Mouse (Mus musculus): ENCODE measurements around the gene Adamts9. TPM values are rescaled to one million over a fixed set of nuclear protein-coding genes. Genes with fewer than 3 reads are reported as not detected.

Gene Adamts9
- polyA plus RNA-seq, 1 experiment from 2014 or later = 1.9 TPM

DNA sequence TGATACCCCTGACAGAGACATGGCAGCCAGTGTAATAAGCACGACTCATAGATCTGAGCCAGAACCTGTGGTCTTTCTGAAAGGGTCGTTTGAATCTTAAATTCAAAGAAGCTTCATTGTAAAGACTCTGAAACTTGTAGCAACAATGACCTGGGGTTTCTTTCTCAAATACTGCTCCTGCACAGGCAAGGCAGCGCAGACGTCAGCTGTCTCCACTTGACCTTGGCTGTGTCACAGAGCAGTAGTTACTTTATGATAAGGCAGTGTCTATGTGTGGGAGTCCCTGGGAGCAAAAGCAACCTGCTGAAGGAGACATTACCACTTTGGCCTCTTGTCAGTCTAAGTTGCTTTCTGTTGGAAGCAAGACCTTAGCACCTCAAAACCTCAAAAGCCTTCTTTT lies 96.7 kb downstream of the Adamts9 start:
- H3K36me3 ChIP-seq = no peaks in the 10 kb centered on the region
- H3K9me3 ChIP-seq (replicated peaks) = no peaks in the 10 kb centered on the region
- no peak overlapping the region for H3K27ac ChIP-seq (replicated peaks)
- no peak overlapping the region for H3K4me3 ChIP-seq
- 67% methylated on average over 4 of the region's 4 CpGs for WGBS
- H3K27me3 ChIP-seq (ENCODE audit: low read depth, poor library complexity, severe bottlenecking) = no peaks in the 10 kb centered on the region
- H3K4me1 ChIP-seq = peaks cover 13% of the 10 kb centered on the region
- no peak for DNase-seq (ENCODE audit: low spot score)

DNA sequence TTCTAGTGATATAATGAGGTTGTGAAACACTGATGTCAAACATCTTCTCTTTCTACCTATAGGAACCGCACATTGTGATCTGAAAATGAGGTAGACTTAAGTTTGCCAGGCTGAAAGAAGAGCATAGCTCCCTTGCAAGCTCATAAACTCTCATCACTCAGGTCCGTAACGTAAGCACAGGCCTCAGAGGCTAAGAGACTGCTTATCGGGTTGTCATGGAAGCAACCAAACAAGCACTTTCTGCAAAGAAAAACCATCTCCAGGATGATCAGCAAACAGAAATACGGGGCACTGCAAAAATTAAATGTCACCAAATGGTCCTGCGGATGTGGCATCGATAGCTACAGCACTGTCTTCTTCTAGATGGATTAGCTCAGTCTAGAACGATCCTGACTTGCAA lies 97.4 kb downstream of the Adamts9 start:
- WGBS = 91% methylated on average over 8 of the region's 8 CpGs
- DNase-seq (ENCODE audit: low spot score) = no peak
- Histone ChIP-seq H3K4me3 (no peak overlapping the region), H3K9me3 (replicated peaks) (no peaks in the 10 kb centered on the region), H3K4me1 (peaks cover 16% of the 10 kb centered on the region), H3K27me3 (ENCODE audit: low read depth, poor library complexity, severe bottlenecking) (no peaks in the 10 kb centered on the region), H3K27ac (replicated peaks) (no peak overlapping the region), H3K36me3 (no peaks in the 10 kb centered on the region)

DNA sequence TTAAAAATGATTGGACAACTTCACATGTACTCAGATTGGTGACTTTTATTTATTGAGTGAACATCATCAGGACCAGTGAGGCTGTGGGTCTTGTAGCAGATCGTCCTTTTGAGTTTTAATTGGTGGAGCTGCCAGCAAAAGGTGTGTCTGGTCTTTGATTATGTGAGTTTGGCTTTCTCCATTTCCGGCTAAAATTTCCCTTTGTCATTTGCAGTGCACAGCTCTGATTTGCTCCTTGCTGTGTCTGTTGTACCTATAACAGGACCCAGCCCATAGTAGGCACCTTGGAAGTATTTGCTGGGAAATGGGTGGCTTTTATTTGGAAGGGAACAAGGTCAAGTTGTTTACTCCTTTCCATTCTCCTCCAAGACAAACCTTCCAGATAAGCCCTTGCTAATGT lies 99.8 kb downstream of the Adamts9 start:
- Histone ChIP-seq H3K27ac (replicated peaks) (no peak overlapping the region), H3K4me1 (peaks cover 12% of the 10 kb centered on the region), H3K27me3 (ENCODE audit: low read depth, poor library complexity, severe bottlenecking) (no peaks in the 10 kb centered on the region), H3K4me3 (no peak overlapping the region), H3K36me3 (no peaks in the 10 kb centered on the region), H3K9me3 (replicated peaks) (no peaks in the 10 kb centered on the region)
- WGBS = 93% methylated on average over 2 of the region's 2 CpGs
- DNase-seq (ENCODE audit: low spot score) = no peak

DNA sequence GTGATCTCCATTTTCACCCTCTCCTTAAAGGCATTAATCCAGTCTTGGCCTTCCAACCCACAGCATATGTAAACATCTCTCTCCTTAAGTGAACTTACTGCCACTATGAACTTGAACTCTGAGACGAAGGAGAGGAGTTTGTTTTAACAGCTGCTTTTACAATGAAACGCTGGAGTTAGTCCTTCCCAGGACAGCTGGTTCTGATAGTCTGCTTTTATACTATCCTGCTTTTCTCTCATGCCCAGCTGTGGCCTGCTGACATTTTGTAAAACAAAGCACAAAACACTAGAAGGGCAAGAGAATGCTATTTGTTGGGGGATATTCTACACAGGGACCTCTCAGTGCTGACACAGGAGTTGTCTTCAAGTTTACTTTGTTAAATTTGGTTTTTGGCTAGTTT lies 101.3 kb downstream of the Adamts9 start:
- WGBS = 13% methylated on average over 2 of the region's 2 CpGs
- H3K27me3 ChIP-seq (ENCODE audit: low read depth, poor library complexity, severe bottlenecking) = no peaks in the 10 kb centered on the region
- no peak for DNase-seq (ENCODE audit: low spot score)

DNA sequence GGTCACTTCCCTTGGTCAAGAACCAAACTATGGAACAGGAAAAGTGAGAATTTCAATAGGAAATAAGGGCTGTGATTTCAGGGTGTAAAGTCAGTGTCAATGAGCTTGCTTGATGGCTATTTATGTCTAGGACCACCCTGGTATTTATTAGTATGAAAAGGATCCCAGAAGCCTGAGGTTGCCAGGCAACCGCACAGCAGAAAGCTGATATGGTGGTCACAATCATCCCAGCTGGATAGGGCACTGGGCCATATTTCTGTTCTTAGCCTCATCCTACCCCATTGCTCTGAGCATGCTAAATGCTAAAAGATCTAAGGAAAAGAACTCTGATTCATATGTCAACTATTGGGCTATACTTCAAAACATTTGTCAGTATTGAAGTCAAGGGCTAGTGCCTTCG lies 112.2 kb downstream of the Adamts9 start:
- 86% methylated on average over 2 of the region's 2 CpGs for WGBS
- Histone ChIP-seq H3K27me3 (ENCODE audit: low read depth, poor library complexity, severe bottlenecking) (no peaks in the 10 kb centered on the region; the same call in 1 of the 2 replicates), H3K36me3 (no peaks in the 10 kb centered on the region), H3K9me3 (replicated peaks) (no peaks in the 10 kb centered on the region), H3K27ac (replicated peaks) (no peak overlapping the region), H3K4me3 (no peak overlapping the region), H3K4me1 (peaks cover 17% of the 10 kb centered on the region)
- DNase-seq (ENCODE audit: low spot score) = no peak

More for the DNA sequence above, 101.3 kb downstream of the Adamts9 start:
- Histone ChIP-seq H3K36me3 (no peaks in the 10 kb centered on the region), H3K4me3 (no peak overlapping the region), H3K27ac (replicated peaks) (no peak overlapping the region), H3K4me1 (peaks cover 12% of the 10 kb centered on the region), H3K9me3 (replicated peaks) (no peaks in the 10 kb centered on the region)

DNA sequence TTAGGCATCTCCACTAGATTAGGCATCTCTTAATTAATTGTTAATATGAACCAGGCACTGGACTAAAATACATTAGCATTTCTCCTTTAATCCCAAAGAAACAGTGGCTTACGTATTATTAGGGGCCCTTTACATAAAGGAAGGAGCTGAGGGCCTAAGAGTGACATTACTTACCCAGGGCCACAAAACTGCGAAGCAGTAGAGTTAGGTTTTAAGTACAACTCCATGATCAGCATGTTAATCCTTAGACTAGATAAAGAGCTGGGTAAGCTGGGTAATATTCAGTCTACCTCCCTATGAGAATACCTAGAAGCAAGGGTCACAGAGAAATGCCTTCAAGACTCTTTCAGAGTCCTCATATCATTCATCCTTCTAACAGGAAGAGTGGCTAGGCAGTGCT lies 114.1 kb downstream of the Adamts9 start:
- H3K4me3 ChIP-seq = no peak overlapping the region
- H3K36me3 ChIP-seq = no peaks in the 10 kb centered on the region
- H3K27me3 ChIP-seq (ENCODE audit: low read depth, poor library complexity, severe bottlenecking) = no peaks in the 10 kb centered on the region; the same call in 1 of the 2 replicates
- no peak overlapping the region for H3K27ac ChIP-seq (replicated peaks)
- WGBS = 83% methylated on average over 2 of the region's 2 CpGs
- peaks cover 17% of the 10 kb centered on the region for H3K4me1 ChIP-seq
- H3K9me3 ChIP-seq (replicated peaks) = no peaks in the 10 kb centered on the region
- DNase-seq (ENCODE audit: low spot score) = no peak

DNA sequence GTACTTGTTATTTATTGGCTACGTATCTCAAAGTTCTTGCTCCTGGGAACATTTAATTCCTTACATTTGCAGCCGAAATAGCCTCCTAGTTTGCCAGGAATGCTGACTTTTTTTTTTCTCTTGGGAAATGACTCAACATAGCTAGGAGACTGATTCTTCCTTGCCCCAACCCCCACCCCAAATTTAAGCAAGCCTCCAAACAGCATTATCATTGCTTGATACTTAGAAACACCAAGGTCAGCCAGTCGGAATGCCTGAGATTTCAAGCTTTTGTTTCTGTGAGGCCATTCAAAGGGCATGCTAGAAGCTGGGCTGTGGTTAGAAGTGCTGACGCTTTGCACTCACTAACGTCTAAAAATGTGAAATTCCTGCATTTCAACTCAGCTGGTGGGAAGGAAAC lies 115.9 kb downstream of the Adamts9 start:
- peaks cover 8% of the 10 kb centered on the region; the same call in 1 of the 2 replicates for H3K27me3 ChIP-seq (ENCODE audit: low read depth, poor library complexity, severe bottlenecking)
- no peak for DNase-seq (ENCODE audit: low spot score)
- no peaks in the 10 kb centered on the region for H3K36me3 ChIP-seq
- WGBS = 54% methylated on average over 5 of the region's 5 CpGs
- no peak overlapping the region for H3K27ac ChIP-seq (replicated peaks)
- no peak overlapping the region for H3K4me3 ChIP-seq
- H3K9me3 ChIP-seq (replicated peaks) = no peaks in the 10 kb centered on the region
- H3K4me1 ChIP-seq = peaks cover 29% of the 10 kb centered on the region

DNA sequence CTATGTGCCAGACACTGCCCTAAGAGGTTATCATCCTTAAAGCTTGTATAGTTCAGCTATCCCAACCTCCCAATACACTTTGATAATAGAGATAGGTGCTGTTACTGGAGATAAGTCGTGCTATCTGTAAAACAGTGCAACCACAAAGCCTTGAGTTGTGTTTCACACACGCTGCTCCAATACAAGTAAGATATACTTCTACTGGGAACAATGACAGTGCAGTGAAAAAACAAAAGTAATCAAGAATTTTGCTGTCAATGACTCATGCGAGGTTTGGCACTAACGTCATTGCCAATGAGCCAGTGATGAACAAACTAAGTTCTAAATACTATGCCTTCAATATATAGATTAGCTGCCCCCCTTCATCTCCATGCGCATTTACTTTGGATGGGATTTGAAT lies 116.7 kb downstream of the Adamts9 start:
- peaks cover 37% of the 10 kb centered on the region for H3K4me1 ChIP-seq
- 89% methylated on average over 5 of the region's 5 CpGs for WGBS
- H3K27ac ChIP-seq (replicated peaks) = no peak overlapping the region
- no peaks in the 10 kb centered on the region for H3K9me3 ChIP-seq (replicated peaks)
- no peak for DNase-seq (ENCODE audit: low spot score)
- H3K4me3 ChIP-seq = no peak overlapping the region
- H3K27me3 ChIP-seq (ENCODE audit: low read depth, poor library complexity, severe bottlenecking) = peaks cover 8% of the 10 kb centered on the region; the same call in 1 of the 2 replicates
- H3K36me3 ChIP-seq = no peaks in the 10 kb centered on the region

DNA sequence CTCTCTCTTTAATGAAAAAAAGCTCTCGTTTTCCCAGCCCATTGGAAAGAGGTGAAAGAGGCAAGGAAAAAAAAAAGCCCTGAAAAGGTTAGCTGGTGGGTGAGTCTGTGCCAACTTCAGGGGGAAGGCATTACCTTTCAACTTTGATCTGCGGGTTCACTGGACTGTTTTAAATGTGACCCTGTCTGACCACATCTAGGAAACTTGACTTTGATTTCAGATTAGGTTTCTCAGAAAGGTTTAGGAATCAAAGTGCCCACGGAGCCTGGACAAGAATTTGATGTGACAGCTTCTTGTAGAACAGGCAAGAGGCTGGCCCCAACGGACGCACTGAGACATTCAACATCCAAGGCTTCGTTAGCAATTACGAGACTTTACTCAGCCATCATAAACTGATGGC lies 119.3 kb downstream of the Adamts9 start:
- no peak for DNase-seq (ENCODE audit: low spot score)
- H3K27me3 ChIP-seq (ENCODE audit: low read depth, poor library complexity, severe bottlenecking) = peaks cover 18% of the 10 kb centered on the region; the same call in 1 of the 2 replicates
- H3K9me3 ChIP-seq (replicated peaks) = no peaks in the 10 kb centered on the region
- peaks cover 41% of the 10 kb centered on the region for H3K4me1 ChIP-seq
- no peaks in the 10 kb centered on the region for H3K36me3 ChIP-seq
- 65% methylated on average over 7 of the region's 7 CpGs for WGBS
- H3K27ac ChIP-seq (replicated peaks) = no peak overlapping the region
- no peak overlapping the region for H3K4me3 ChIP-seq

DNA sequence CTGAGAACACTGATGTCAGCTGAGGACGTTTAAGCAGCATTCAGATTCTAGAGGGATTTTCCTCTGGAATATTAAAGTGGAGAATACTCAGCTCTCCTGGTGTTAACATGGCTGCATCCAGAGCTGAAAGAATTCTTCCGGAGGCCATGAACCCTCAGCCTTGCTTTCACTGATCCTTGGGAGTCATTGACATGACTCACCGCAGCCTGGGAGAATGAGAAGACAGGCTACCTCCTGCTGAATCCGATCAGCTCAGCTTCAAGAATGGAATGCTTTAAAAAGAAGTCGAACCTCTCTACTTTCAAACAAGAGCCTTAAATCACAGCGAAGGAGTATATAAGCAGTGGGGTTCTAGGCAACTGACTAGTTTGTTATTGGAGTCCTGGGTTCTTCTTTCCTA lies 121.3 kb downstream of the Adamts9 start:
- H3K9me3 ChIP-seq (replicated peaks) = no peaks in the 10 kb centered on the region
- H3K4me3 ChIP-seq = no peak overlapping the region
- no peaks in the 10 kb centered on the region for H3K36me3 ChIP-seq
- DNase-seq (ENCODE audit: low spot score) = no peak
- peaks cover 30% of the 10 kb centered on the region for H3K27me3 ChIP-seq (ENCODE audit: low read depth, poor library complexity, severe bottlenecking)
- 44% methylated on average over 6 of the region's 6 CpGs for WGBS
- H3K27ac ChIP-seq (replicated peaks) = no peak overlapping the region
- H3K4me1 ChIP-seq = peaks cover 53% of the 10 kb centered on the region

DNA sequence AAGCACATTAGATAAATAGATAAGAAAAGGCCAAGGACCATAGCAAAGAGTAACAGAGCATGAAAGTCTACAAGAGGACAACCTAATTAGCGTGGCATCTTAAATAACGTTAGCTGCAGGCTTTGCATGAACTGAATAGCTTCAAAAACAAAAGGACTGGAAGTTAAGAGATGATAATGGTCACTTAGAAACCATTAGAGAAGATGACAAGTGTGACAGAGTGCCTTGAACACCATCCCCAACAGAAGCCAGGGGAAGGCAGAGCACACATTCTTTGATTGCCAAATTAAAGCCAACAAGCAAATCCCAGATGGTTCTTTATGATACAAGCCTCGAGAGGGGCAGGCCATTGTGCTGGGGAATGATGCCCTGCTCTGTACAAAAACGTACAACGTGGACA lies 121.7 kb downstream of the Adamts9 start:
- 31% methylated on average over 5 of the region's 5 CpGs for WGBS
- no peak for DNase-seq (ENCODE audit: low spot score)
- H3K9me3 ChIP-seq (replicated peaks) = no peaks in the 10 kb centered on the region
- no peaks in the 10 kb centered on the region for H3K36me3 ChIP-seq
- no peak overlapping the region for H3K27ac ChIP-seq (replicated peaks)
- no peak overlapping the region for H3K4me3 ChIP-seq
- H3K27me3 ChIP-seq (ENCODE audit: low read depth, poor library complexity, severe bottlenecking) = peaks cover 34% of the 10 kb centered on the region
- peaks cover 53% of the 10 kb centered on the region for H3K4me1 ChIP-seq

DNA sequence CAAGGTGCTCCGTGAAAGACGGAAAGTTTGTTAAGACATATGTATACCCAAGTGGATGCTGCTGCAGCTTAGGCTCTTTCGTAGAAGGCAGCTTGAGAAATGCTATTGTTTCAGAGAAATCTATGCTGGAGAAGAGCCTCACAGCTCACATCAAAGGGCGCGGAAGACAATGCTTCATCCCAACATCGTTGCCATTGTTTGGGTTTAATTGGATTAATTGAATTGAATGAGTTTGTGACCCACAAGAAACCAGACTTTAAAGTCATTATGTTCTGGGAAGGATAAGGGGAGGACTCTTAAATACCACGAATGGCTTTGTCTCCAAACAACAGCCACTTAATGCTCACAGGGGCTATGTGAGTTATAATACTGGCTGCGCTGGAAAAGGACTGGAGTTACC lies 125.6 kb downstream of the Adamts9 start:
- no peak for DNase-seq (ENCODE audit: low spot score)
- Histone ChIP-seq H3K27ac (replicated peaks) (no peak overlapping the region), H3K36me3 (no peaks in the 10 kb centered on the region), H3K4me3 (no peak overlapping the region), H3K27me3 (ENCODE audit: low read depth, poor library complexity, severe bottlenecking) (peaks cover 49% of the 10 kb centered on the region), H3K9me3 (replicated peaks) (no peaks in the 10 kb centered on the region), H3K4me1 (peaks cover 62% of the 10 kb centered on the region)
- WGBS = 18% methylated on average over 8 of the region's 8 CpGs

DNA sequence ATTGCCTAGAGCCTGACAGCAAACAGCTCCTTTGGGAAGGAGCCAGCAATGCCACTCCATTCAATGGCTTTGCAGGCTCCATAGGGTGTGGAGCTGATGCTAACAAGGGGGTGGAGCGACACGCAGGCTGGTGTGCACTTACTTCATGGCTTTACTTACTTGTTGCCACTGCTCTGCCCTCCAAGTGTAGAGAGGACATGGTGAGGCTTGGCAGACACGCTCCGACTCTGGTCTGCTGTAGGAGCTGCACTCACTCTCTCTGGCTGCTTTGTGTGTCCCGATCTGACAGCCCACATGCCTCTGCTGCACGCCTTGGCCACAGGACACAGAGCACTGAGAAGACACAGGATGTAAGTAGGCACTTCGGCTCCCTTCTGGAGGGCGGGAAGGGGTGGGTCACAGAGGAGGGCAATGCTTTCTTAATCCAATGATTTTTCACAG lies 127.0 kb downstream of the Adamts9 start, which contains the start of gene A730049H05Rik:
TSS of gene A730049H05Rik (plus strand) at position 168 of the 441 bp plus-strand sequence.
- peak; percentile 43 for DNase-seq (ENCODE audit: low spot score)
- Histone ChIP-seq H3K9me3 (replicated peaks) (no peaks in the 10 kb centered on the region), H3K27ac (replicated peaks) (peak within 1 kb of the TSS; percentile 64; the same call in 1 of the 2 replicates), H3K4me1 (peaks cover 58% of the 10 kb centered on the region), H3K36me3 (no peaks in the 10 kb centered on the region), H3K27me3 (ENCODE audit: low read depth, poor library complexity, severe bottlenecking) (peaks cover 47% of the 10 kb centered on the region), H3K4me3 (peak within 1 kb of the TSS; percentile 42)
- WGBS = 9% methylated on average over 8 of the region's 8 CpGs
